Mouse (Mus musculus): ENCODE measurements at regions not wholly inside any gene's neighbourhood (a gene's known extent, or its start where the extent isn't known, plus 50 kb on each side); places are given as distances from the start of the nearest gene placed in this dataset.

DNA sequence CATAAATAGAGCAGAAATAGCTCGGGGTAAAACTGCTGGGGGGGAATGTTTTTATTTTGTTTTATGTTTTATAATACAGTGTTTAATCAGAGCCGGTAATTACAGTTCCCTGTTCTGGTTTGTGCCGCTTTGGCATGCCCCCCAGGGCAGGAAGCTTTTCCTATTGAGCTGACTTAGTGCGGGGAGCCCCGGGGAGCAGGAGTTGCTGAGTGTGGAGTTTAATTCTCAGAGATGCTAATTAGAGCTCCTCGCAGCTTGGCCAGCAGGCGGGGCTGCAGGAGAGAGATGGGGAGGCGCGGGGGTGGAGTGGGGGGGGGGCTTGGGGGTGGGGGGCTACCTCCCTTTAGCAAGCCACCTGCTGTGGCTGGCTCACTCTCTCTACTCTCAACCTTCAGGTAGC lies 322.6 kb downstream of the Matn1 start:
- TF ChIP-seq CTCF (IDR thresholded peaks at IDR 0.05) (no peak), EP300 (IDR thresholded peaks at IDR 0.05) (no peak)
